9 mouse cellular contexts compared by ENCODE assay signal in genomic region chr14:15437501-15437941, GRCm38 (mm10). TPM values are rescaled to one million over a fixed set of nuclear protein-coding genes. Genes with fewer than 3 reads are reported as not detected.
DNase-seq lines count a peak whose midpoint lies in the region; ATAC-seq and TF ChIP-seq lines count a peak whose summit lies in the region.
"Had no signal": no experiment of that assay in that cellular context is flagged by ENCODE, and none has a peak within 500 bp of the region (broad histone marks: within the 10 kb centered on the region; RNA-seq: fewer than 3 reads in every experiment).

No protein-coding gene starts in this region.

- 2% methylated on average over 15 of the region's 15 CpGs for WGBS in lung, embryonic 14.5 days
- WGBS in heart, embryonic 13.5 days, result 2% methylated on average over 15 of the region's 15 CpGs
- WGBS in neural tube, embryonic 11.5 days, result 4% methylated on average over 15 of the region's 15 CpGs

- no peaks in the 10 kb centered on the region for H3K4me1 ChIP-seq in lung, embryonic 14.5 days (ENCODE audit: insufficient read depth)
- peaks cover 31% of the 10 kb centered on the region for H3K4me1 ChIP-seq in heart, embryonic 13.5 days
- H3K4me1 ChIP-seq in neural tube, embryonic 11.5 days (ENCODE audit: control insufficient read depth, insufficient read depth, low read length), result no peaks in the 10 kb centered on the region

- DNase-seq in lung, embryonic 14.5 days, result peak; percentile 18
- DNase-seq in lung, postnatal 10 days, result no peak
- DNase-seq in embryo, embryonic 11 days, result peak; percentile 7
- peak; percentile 8 for DNase-seq in layer of hippocampus, adult 9-11 months
- no peak for DNase-seq in neural tube, embryonic 11.5 days (ENCODE audit: low spot score)
- DNase-seq in Muller cell, postnatal 12 days (ENCODE audit: inconsistent ontology term), result no peak
- no peak for DNase-seq in spleen, postnatal 36 days (ENCODE audit: low spot score in 2 of 2)

- no peak overlapping the region for H3K27ac ChIP-seq in lung, embryonic 14.5 days (ENCODE audit: low read depth)
- H3K27ac ChIP-seq in heart, embryonic 13.5 days (replicated peaks), result no peak overlapping the region
- no peak overlapping the region for H3K27ac ChIP-seq in neural tube, embryonic 11.5 days (ENCODE audit: low read depth, low read length)

- H3K27me3 ChIP-seq in lung, embryonic 14.5 days (ENCODE audit: insufficient read depth, low read length), result peaks cover 15% of the 10 kb centered on the region
- H3K27me3 ChIP-seq in heart, embryonic 13.5 days (replicated peaks), result peaks cover 8% of the 10 kb centered on the region; the same call in 1 of the 2 replicates
- H3K27me3 ChIP-seq in neural tube, embryonic 11.5 days (ENCODE audit: control insufficient read depth, insufficient read depth, low read length), result peaks cover 15% of the 10 kb centered on the region

- H3K9ac ChIP-seq in lung, embryonic 14.5 days, result peak overlapping the region; percentile 53
- peak overlapping the region; percentile 83 for H3K9ac ChIP-seq in heart, embryonic 13.5 days
- no peak overlapping the region for H3K9ac ChIP-seq in neural tube, embryonic 11.5 days (ENCODE audit: low read length)

- no peak for ATAC-seq in lung, embryonic 14.5 days (ENCODE audit: insufficient read depth)
- ATAC-seq in heart, embryonic 13.5 days (ENCODE audit: extremely low read depth, insufficient number of reproducible peaks, low FRiP score, low TSS enrichment), result no peak
- ATAC-seq in neural tube, embryonic 11.5 days (ENCODE audit: insufficient read depth, low FRiP score, low TSS enrichment), result no peak

- H3K36me3 ChIP-seq in lung, embryonic 14.5 days (ENCODE audit: insufficient read depth), result no peaks in the 10 kb centered on the region
- no peaks in the 10 kb centered on the region for H3K36me3 ChIP-seq in heart, embryonic 13.5 days
- no peaks in the 10 kb centered on the region for H3K36me3 ChIP-seq in neural tube, embryonic 11.5 days (ENCODE audit: control insufficient read depth, insufficient read depth, low read length)

- peak overlapping the region; percentile 91 for H3K4me2 ChIP-seq in lung, embryonic 14.5 days
- H3K4me2 ChIP-seq in heart, embryonic 13.5 days, result peak overlapping the region; percentile 95
- peak overlapping the region; percentile 89 for H3K4me2 ChIP-seq in neural tube, embryonic 11.5 days (ENCODE audit: low read depth)

- peak overlapping the region; percentile 53 for H3K4me3 ChIP-seq in lung, embryonic 14.5 days (ENCODE audit: low read depth, low read length)
- H3K4me3 ChIP-seq in heart, embryonic 13.5 days, result peak overlapping the region; percentile 75
- peak overlapping the region; percentile 51 for H3K4me3 ChIP-seq in neural tube, embryonic 11.5 days (ENCODE audit: low read depth, low read length)
- H3K4me3 ChIP-seq: myocyte had no signal

- TF ChIP-seq CTCF in lung, embryonic 14.5 days (IDR thresholded peaks at IDR 0.05; ENCODE audit: low read depth), result no peak

- H3K9me3 ChIP-seq in lung, embryonic 14.5 days (ENCODE audit: low read depth, low read length), result no peaks in the 10 kb centered on the region
- H3K9me3 ChIP-seq in heart, embryonic 13.5 days, result no peaks in the 10 kb centered on the region
- H3K9me3 ChIP-seq in neural tube, embryonic 11.5 days (ENCODE audit: control insufficient read depth, low read length), result no peaks in the 10 kb centered on the region

RNA-seq across cellular contexts. Expression of gene Lrrc3b, which starts 1.3 kb away (rescaled TPM):
- 2.5 and 3.0 TPM in 2 replicates for polyA plus RNA-seq in lung, embryonic 14.5 days (2014; fragmentation: Nextera tagmentation; extraction: Ambion mirVana)
- 5.1 and 7.6 TPM in 2 replicates for polyA plus RNA-seq in heart, embryonic 13.5 days (2015; fragmentation: Nextera tagmentation; extraction: Ambion mirVana)
- 0.82 and 0.93 TPM in 2 replicates for polyA plus RNA-seq in neural tube, embryonic 11.5 days (2014; fragmentation: Nextera tagmentation; extraction: Ambion mirVana)
- polyA plus RNA-seq: myocyte had no signal

Comparison
In these comparisons a context has a peak if more than half of its experiments do, and no peak if none do; other contexts are left out.
1. DNase-seq: peak in lung, embryonic 14.5 days (single experiment), embryo, embryonic 11 days (single experiment) and layer of hippocampus, adult 9-11 months (single experiment); none in lung, postnatal 10 days (single experiment), neural tube, embryonic 11.5 days (single experiment), Muller cell, postnatal 12 days (single experiment) and spleen, postnatal 36 days (0 of 2).
2. Peak in every context shown above with its lines, with median percentiles within 50 percentile points of each other: H3K4me2 ChIP-seq and H3K4me3 ChIP-seq.